Mouse (Mus musculus) lung, postnatal 0 days (tissue): ENCODE data around the gene Slc9b2.

Source experiments
- CTCF ChIP-seq: IDR thresholded peaks from 2 replicates; pipeline ENCODE4 v1.5.1; 2016; ENCODE audit warnings: antibody characterized with exemption, mild to moderate bottlenecking
- EP300 ChIP-seq: IDR thresholded peaks from 2 replicates; pipeline ENCODE4 v1.6.1; 2016; ENCODE audit warnings: antibody characterized with exemption, mild to moderate bottlenecking, control low read depth

DNA sequence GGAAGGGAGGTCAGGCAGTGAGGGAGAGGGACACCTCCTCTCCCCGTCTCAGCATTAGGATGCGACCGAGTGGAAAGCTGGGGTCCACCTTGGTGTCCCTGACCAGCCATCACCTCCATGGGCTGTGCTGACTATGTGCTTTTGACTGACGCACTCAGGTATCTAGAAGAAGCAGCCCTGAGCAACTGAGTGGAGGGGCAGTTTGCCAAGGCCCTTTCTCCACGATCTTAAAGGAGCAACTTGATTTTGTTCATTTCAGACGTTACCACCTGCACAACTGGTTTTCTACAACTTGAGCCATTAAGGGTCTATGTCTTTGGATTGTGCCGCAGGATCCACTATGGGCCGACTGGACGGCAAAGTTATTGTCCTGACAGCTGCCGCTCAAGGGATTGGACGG is 22.2 kb upstream of the Slc9b2 start:
- no peak for TF ChIP-seq CTCF
- no peak for TF ChIP-seq EP300
